Mouse (Mus musculus): ENCODE data around the gene Cdk2ap2. TPM values are rescaled to one million over a fixed set of nuclear protein-coding genes. Genes with fewer than 3 reads are reported as not detected.
A peak's percentile ranks its signal among the peaks of the same experiment; 100 is the strongest.
"Not testable (repeated sequence)": the region's sequence is repeated elsewhere in the genome, so short reads cannot be mapped to it uniquely, and the experiment has no call there.

The Cdk2ap2 gene
- polyA plus RNA-seq, 1 experiment from 2014 or later, result 86.6 TPM

DNA sequence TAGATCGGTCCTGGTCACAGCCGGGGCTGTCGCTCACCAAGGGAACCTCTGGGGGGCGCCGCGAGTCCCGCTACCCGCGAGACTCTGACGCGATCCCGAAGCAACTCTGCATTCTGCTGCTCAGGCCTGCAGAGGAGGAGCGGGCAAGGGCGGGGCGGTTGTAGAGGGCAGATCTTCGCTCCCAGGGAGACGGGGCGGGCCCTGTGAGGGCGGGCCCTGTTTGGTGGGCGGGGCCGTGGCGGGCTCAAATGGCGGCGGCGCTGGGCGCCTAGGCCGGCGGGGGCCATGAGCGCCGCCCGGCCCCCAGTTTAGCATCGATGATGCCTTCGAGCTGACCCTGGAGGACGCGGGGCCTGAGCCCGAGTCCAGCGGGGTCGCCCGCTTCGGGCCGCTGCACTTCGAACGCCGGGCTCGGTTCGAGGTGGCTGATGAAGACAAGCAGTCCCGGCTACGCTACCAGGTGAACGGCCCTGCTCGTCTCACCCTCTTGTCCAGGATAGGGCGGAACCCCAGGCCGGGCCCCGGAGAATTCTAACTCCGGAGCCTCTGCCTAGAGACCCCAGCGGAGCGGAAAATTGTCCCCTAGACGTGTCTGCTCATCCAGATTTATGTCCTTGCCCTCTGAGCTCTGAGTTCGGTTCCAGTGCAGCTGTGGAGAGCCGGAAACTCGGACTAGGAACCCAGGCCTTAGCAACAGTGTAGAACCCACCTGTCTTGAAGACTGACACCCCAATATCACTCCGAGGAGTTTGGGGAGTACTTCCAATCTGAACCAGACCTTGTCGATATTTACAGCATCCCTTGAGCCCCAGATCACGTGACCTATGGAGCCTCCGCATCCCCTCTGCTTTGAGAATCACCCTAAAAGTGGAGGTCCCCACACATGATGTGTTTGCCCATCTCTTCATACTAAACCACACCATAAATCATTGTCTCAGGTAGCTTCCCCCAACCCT, 29.0 kb downstream of the Cdk2ap2 start, which contains the start of gene Aip:
Gene Aip, minus strand, starts transcription at position 118 of the 956 bp plus-strand sequence.
- 1% methylated on average over 63 of the region's 64 CpGs for WGBS
- peak within 1 kb of the TSS; percentile 92 for H3K27ac ChIP-seq

DNA sequence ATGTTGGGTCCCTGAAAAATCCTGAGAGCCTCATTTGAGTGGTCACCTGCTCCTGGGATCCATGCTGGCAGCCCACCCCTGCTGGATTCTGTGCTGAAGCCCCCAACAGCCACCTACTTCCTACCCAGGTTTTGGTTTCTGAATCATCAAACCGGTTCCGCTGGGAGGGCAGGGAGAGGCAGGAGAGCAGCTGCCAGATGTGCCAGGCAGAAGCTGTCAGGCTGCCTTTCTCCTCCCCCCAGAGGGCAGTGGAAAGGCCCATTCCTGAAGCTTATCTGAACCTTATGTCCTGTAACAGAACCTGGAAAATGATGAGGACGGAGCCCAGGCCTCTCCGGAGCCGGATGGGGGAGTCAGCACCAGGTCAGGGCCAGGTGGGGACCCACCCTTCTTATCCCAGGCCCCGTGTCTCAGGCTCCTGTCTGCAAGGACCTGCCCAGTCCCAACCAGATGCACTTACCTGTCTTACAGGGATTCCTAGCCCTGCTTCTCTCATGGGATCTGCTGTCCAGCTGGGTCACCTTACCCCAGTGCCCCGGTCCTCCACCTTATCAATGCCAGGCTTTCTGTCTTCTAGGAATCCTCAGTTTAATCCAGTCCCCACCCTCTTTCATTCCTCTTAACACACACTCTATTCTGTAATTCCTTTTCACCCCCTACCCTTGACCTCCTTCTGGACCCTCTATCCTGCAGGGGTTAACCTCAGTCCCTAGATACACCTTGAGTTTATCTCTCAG, 29.9 kb downstream of the Cdk2ap2 start:
- no peaks in the 10 kb centered on the region for H3K9me3 ChIP-seq
- H3K27ac ChIP-seq, result peak overlapping the region; percentile 92
- DNase-seq (ENCODE audit: extremely low spot score, low spot score), result no peak
- no peaks in the 10 kb centered on the region for H3K27me3 ChIP-seq (ENCODE audit: poor library complexity, severe bottlenecking)
- H3K4me1 ChIP-seq, result peaks cover 20% of the 10 kb centered on the region
- WGBS, result 66% methylated on average over 7 of the region's 7 CpGs
- H3K4me3 ChIP-seq, result peak overlapping the region; percentile 83
- H3K36me3 ChIP-seq (replicated peaks), result peaks cover 46% of the 10 kb centered on the region

More for the DNA sequence above, 29.0 kb downstream of the Cdk2ap2 start, which contains the start of gene Aip:
- peaks cover 28% of the 10 kb centered on the region for H3K4me1 ChIP-seq
- H3K27me3 ChIP-seq (ENCODE audit: poor library complexity, severe bottlenecking), result no peaks in the 10 kb centered on the region
- H3K4me3 ChIP-seq, result peak within 1 kb of the TSS; percentile 83
- no peaks in the 10 kb centered on the region for H3K9me3 ChIP-seq
- DNase-seq (ENCODE audit: extremely low spot score, low spot score), result peak; percentile 98
- peaks cover 37% of the 10 kb centered on the region for H3K36me3 ChIP-seq (replicated peaks)

DNA sequence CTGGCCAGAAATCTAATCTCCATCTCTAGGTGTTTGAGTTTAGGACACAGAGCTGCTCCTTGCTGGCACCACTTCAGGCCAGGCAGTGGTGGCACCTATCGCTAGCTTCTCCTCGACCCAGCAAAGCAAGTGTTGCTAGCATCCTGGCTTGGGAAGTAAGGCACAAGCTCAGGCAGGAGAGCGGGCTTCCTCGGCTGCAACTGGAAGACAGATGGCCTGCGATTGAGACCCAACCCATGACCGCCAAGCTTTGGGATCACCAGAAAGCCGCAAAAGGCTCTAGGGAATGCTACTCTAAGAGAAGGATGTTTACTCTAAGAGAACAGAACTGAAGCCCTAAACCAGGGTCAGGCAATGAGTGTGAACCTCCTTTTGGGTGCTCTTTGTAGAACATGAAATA, 32.5 kb downstream of the Cdk2ap2 start:
- 94% methylated on average over 7 of the region's 7 CpGs for WGBS

DNA sequence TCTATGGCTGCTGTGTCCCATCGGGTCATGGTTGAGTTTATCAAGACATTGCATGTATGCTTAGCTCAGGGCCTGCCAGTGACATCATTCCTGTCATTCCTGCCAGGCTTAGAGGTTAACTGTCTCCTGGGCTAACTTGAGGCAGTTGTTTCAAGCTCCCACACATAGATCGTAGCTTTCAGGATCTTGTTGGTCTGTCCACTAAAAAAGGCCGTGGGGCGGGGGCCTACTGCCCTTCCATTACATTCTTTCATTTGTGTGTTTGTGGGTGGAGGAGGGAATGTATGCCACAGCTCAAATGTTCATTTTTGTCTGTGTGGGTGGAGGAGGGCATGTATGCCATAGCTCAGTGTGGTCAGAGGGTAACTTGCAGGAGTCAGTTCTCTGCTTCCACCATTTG, 33.1 kb downstream of the Cdk2ap2 start:
- H3K4me1 ChIP-seq, result peaks cover 19% of the 10 kb centered on the region
- H3K4me3 ChIP-seq, result no peak overlapping the region
- H3K9me3 ChIP-seq, result no peaks in the 10 kb centered on the region
- no peaks in the 10 kb centered on the region for H3K27me3 ChIP-seq (ENCODE audit: poor library complexity, severe bottlenecking)
- H3K36me3 ChIP-seq (replicated peaks), result peaks cover 58% of the 10 kb centered on the region
- WGBS, result 94% methylated on average over 4 of the region's 4 CpGs
- DNase-seq (ENCODE audit: extremely low spot score, low spot score), result no peak
- H3K27ac ChIP-seq, result no peak overlapping the region

More for the DNA sequence above, 32.5 kb downstream of the Cdk2ap2 start:
- H3K27ac ChIP-seq, result no peak overlapping the region
- peaks cover 20% of the 10 kb centered on the region for H3K4me1 ChIP-seq
- H3K9me3 ChIP-seq, result no peaks in the 10 kb centered on the region
- H3K4me3 ChIP-seq, result no peak overlapping the region
- H3K36me3 ChIP-seq (replicated peaks), result peaks cover 58% of the 10 kb centered on the region
- no peaks in the 10 kb centered on the region for H3K27me3 ChIP-seq (ENCODE audit: poor library complexity, severe bottlenecking)
- DNase-seq (ENCODE audit: extremely low spot score, low spot score), result no peak

DNA sequence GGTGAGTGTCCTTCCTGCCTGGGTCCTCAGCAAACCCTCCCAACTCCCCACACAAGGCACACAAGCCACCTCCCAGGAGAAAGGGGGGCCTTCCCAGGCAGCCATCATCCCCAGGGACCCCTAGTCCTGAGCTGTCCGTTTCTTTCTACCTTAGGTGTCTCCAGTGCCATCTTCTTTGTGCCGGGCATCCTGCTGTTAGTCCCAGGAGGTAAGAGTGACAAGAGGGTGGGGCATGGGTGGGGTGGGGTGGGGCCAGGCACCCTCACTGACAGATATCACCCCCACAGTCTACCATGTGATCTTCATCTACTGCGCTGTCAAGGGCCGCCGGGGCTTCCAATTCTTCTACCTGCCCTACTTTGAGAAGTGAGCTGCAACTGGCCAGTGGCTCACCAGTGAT, 34.1 kb downstream of the Cdk2ap2 start:
- Histone ChIP-seq H3K27me3 (ENCODE audit: poor library complexity, severe bottlenecking) (no peaks in the 10 kb centered on the region), H3K27ac (no peak overlapping the region), H3K9me3 (no peaks in the 10 kb centered on the region), H3K4me1 (peaks cover 15% of the 10 kb centered on the region), H3K36me3 (replicated peaks) (peaks cover 58% of the 10 kb centered on the region), H3K4me3 (no peak overlapping the region)
- DNase-seq (ENCODE audit: extremely low spot score, low spot score), result no peak
- 90% methylated on average over 5 of the region's 5 CpGs for WGBS

DNA sequence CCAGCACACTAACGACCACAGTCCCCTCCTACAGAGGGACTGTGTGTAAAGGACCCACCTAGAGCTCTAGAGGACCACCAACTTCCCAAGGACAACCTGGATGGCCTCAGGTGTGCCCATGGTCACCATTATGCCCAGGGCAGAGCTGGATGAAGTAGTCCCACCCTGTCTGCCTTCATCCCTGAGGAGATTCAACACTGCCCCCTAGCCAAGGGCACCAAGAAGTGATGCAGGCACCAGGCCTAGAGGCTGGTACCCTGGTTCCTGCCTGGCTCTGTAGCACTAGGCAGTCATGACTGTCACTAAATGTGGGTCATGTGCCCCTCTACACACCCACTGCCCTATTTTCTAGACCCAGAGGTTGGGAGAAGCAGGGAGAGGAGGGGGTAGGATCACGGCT, 34.8 kb downstream of the Cdk2ap2 start:
- no peaks in the 10 kb centered on the region for H3K27me3 ChIP-seq (ENCODE audit: poor library complexity, severe bottlenecking)
- no peak overlapping the region for H3K4me3 ChIP-seq
- H3K27ac ChIP-seq, result no peak overlapping the region
- H3K9me3 ChIP-seq, result no peaks in the 10 kb centered on the region
- DNase-seq (ENCODE audit: extremely low spot score, low spot score), result no peak
- 92% methylated on average over 2 of the region's 2 CpGs for WGBS
- H3K36me3 ChIP-seq (replicated peaks), result peaks cover 58% of the 10 kb centered on the region
- peaks cover 9% of the 10 kb centered on the region for H3K4me1 ChIP-seq

DNA sequence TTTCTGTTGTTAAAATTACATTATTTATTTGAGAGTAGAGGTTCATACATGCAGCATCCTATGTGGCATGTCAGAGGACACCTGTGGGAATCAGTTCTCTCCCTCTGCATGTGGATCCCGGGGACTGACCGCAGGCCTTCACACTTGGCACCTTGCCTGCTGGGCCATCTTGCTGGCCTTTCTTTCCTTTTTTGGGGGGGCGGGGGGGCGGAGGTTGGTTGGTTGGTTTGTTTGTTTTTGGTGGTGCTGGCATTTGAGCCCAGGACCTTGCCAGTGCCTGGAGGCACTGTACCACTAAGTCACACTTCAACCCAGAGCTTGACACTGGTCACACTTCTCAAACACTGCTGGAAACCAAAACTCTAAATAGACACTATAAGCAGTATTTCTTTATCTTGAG, 37.4 kb downstream of the Cdk2ap2 start:
- Histone ChIP-seq H3K27me3 (ENCODE audit: poor library complexity, severe bottlenecking) (no peaks in the 10 kb centered on the region), H3K36me3 (replicated peaks) (peaks cover 37% of the 10 kb centered on the region), H3K9me3 (no peaks in the 10 kb centered on the region), H3K4me3 (no peak overlapping the region), H3K27ac (no peak overlapping the region), H3K4me1 (peaks cover 5% of the 10 kb centered on the region)
- no peak for DNase-seq (ENCODE audit: extremely low spot score, low spot score)
- 93% methylated on average over 4 of the region's 4 CpGs for WGBS

DNA sequence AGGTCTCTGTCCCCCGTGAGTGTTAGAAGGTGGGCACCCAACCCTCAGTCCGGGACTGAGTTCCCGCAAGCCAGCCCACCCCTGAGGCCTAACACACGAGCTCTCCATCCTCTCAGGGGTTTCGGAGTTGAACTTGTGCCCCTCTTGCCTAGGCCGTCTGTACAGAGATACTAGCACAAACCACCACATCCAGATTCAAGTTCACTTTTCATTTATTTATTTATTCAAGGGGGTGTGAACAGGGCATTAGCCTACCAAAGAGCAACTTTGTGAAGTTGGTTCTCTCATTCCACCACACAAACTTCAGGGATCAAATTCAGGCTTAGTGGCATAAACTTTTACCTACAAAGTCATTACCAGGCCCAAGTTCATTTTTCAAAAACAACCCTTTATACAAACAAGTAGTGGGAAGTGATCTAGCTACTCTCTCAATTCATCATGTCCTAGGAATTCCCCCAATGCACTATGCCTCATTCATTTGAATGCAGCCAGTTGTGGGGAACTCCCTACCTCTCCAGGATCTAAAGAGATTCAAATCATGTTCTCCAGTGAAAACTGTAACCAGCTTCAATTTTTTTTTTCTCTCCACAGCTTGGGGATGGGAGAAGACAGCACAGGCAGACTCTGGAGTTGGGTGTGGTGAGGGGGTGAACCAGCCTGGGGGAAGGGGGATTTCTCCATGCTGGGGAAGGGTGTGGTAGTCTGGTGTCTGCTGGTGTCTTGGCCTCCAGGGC, 38.4 kb downstream of the Cdk2ap2 start:
- H3K4me3 ChIP-seq; H3K9me3 ChIP-seq; H3K27me3 ChIP-seq (ENCODE audit: poor library complexity, severe bottlenecking); H3K27ac ChIP-seq; DNase-seq (ENCODE audit: extremely low spot score, low spot score): not testable (repeated sequence)
- Histone ChIP-seq H3K4me1 (peaks cover 14% of the 10 kb centered on the region), H3K36me3 (replicated peaks) (peaks cover 28% of the 10 kb centered on the region)
- 81% methylated on average over 6 of the region's 6 CpGs for WGBS

DNA sequence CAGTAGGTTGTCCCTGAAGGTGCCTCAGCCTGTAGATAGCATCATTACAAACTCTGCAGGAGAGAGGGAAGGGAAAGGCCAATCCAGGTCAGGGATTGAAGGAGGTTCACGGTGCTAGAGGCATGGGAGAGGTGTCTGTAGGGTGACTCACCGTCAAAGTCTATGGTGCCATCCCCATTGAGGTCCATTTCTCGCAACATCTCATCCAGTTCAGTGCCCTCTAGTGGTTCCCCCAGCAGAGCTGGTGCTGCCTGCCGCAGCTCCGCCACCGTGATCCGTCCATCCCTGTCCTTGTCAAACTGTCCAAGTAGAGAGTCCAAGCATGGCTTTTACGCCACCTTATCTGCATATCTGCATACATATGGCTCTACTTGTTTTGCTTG, 39.0 kb downstream of the Cdk2ap2 start:
- DNase-seq (ENCODE audit: extremely low spot score, low spot score); H3K27me3 ChIP-seq (ENCODE audit: poor library complexity, severe bottlenecking); H3K9me3 ChIP-seq; H3K27ac ChIP-seq; H3K4me3 ChIP-seq: not testable (repeated sequence)
- Histone ChIP-seq H3K36me3 (replicated peaks) (peaks cover 23% of the 10 kb centered on the region), H3K4me1 (peaks cover 14% of the 10 kb centered on the region)
- WGBS, result 24% methylated on average over 8 of the region's 8 CpGs

DNA sequence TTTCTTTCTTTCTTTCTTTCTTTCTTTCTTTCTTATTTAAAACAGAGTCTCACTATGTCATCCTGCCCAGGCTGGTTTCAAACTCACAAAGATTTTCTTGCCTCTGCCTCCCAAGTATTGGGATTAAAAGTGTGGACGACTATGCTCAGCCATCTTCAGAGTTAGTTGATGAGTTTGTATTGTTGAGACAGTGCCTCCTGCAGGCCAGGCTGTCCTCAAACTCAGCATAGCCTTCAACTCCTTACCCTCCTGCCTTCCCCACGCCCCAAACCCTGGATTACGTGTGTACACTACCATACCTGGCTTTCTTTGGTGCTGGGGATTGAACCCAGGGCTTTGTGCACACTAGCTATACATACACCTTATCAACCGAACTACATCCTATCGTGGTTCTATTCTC, 39.5 kb downstream of the Cdk2ap2 start:
- Histone ChIP-seq H3K27ac (no peak overlapping the region), H3K4me1 (peaks cover 14% of the 10 kb centered on the region), H3K36me3 (replicated peaks) (peaks cover 17% of the 10 kb centered on the region), H3K4me3 (no peak overlapping the region), H3K27me3 (ENCODE audit: poor library complexity, severe bottlenecking) (no peaks in the 10 kb centered on the region), H3K9me3 (no peaks in the 10 kb centered on the region)
- 79% methylated on average over 5 of the region's 5 CpGs for WGBS
- no peak for DNase-seq (ENCODE audit: extremely low spot score, low spot score)

DNA sequence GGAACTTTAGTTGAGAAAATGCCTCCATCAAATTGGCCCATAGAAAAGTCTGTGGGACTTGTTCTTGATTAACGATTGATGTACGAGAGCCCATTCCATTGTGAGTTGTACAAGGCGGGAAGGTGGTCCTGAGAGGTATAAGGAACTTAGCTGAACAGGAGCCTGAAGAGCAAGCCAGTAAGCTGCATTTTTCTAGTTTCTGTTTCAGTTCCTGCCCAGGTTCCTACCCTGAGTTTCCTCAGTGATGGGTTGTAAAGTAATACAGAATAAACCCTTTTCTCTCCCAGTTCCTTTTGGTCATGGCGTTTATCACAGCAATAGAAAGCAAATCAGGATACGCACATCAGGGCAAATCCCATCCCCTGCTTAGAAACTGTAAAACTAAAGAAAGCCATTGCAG, 40.9 kb downstream of the Cdk2ap2 start:
- 92% methylated on average over 5 of the region's 5 CpGs for WGBS
- Histone ChIP-seq H3K4me3 (no peak overlapping the region), H3K27ac (no peak overlapping the region), H3K4me1 (peaks cover 14% of the 10 kb centered on the region), H3K27me3 (ENCODE audit: poor library complexity, severe bottlenecking) (no peaks in the 10 kb centered on the region), H3K9me3 (no peaks in the 10 kb centered on the region), H3K36me3 (replicated peaks) (peaks cover 3% of the 10 kb centered on the region)
- DNase-seq (ENCODE audit: extremely low spot score, low spot score), result no peak

DNA sequence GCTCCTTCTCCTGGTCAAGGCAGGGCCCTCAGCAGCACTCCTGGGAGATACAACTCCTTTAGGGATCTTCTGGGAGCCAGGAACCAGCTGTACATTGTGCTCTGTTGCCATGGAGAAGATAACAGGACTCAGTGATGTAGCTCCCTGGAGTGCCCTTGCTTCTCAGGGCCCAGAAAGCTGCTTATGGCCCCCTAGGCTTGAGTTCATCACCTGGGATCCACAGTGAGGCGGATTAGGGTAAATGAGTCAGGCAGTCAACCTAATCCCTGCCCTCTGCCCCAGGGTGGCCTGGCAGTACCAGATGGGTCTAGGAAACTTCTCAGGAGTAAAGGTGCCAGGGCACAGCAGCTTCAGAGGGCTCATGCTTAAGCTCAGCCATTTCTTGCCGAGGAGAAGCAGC, 42.5 kb downstream of the Cdk2ap2 start, which contains the start of gene Gpr152:
Gene Gpr152, plus strand, starts transcription at position 342 of the 400 bp plus-strand sequence.
- Histone ChIP-seq H3K27me3 (ENCODE audit: poor library complexity, severe bottlenecking) (no peaks in the 10 kb centered on the region), H3K36me3 (replicated peaks) (no peaks in the 10 kb centered on the region), H3K4me3 (no peak within 1 kb of the TSS), H3K9me3 (no peaks in the 10 kb centered on the region), H3K4me1 (peaks cover 14% of the 10 kb centered on the region), H3K27ac (peak within 1 kb of the TSS; percentile 25; the same call in 1 of the 2 replicates)
- WGBS, result 71% methylated on average over 2 of the region's 2 CpGs
- DNase-seq (ENCODE audit: extremely low spot score, low spot score), result no peak

Data from forebrain, embryonic 10.5 days (tissue).